Mouse (Mus musculus) limb, embryonic 10.5 days (tissue): Measurements from ENCODE around the gene Frmpd2. TPM values are rescaled to one million over a fixed set of nuclear protein-coding genes. Genes with fewer than 3 reads are reported as not detected.
A peak's percentile ranks its signal among the peaks of the same experiment; 100 is the strongest.

Source experiments
- DNase-seq: peaks from one replicate; pipeline ENCODE4 v3.0.0-alpha.2; 2017; ENCODE audit warnings: low spot score
- H3K27ac ChIP-seq: fragments of 300-500 bp; sonication (generic); 2 replicates; pipeline ENCODE4 v1.5.1; 2016; ENCODE audit warnings: mild to moderate bottlenecking
- H3K27me3 ChIP-seq: fragments of 300-500 bp; sonication (generic); 2 replicates; pipeline ENCODE4 v1.6.1; 2016; ENCODE audit warnings: low read depth, mild to moderate bottlenecking; ENCODE audit not compliant: poor library complexity, severe bottlenecking
- H3K36me3 ChIP-seq: fragments of 300-500 bp; sonication (generic); 2 replicates; pipeline ENCODE4 v1.6.1; 2016; ENCODE audit warnings: mild to moderate bottlenecking, moderate library complexity
- H3K4me1 ChIP-seq: fragments of 300-500 bp; sonication (generic); 2 replicates; pipeline ENCODE4 v1.6.1; 2016
- H3K4me3 ChIP-seq: fragments of 300-500 bp; sonication (generic); 2 replicates; pipeline ENCODE4 v1.5.1; 2016; ENCODE audit warnings: mild to moderate bottlenecking, moderate library complexity
- H3K9me3 ChIP-seq: fragments of 300-500 bp; sonication (generic); replicated peaks from 2 replicates; pipeline ENCODE4 v1.6.1; 2016; ENCODE audit warnings: mild to moderate bottlenecking
- WGBS: fragments of 180-500 bp; shearing (Covaris S2); methylation state at CpG from one replicate; pipeline ENCODE4 v1.1.7; 2016; 5-methylcytosine and 5-hydroxymethylcytosine counted together
- polyA plus RNA-seq: library from polyadenylated mRNA; unstranded; fragments of >200 nt; fragmentation: Nextera tagmentation; extraction: Ambion mirVana; gene quantifications from 2 replicates; pipeline ENCODE4 v1.2.1, GENCODE M21; 2016

Gene Frmpd2
- polyA plus RNA-seq, 1 experiment from 2014 or later = not detected

- no peaks in the 10 kb centered on the region for H3K9me3 ChIP-seq
- no peak for DNase-seq
- no peak overlapping the region for H3K4me3 ChIP-seq
- H3K36me3 ChIP-seq = no peaks in the 10 kb centered on the region
- peaks cover 2% of the 10 kb centered on the region; the same call in 1 of the 2 replicates for H3K4me1 ChIP-seq
- 69% methylated on average over 7 of the region's 7 CpGs for WGBS
- H3K27ac ChIP-seq = no peak overlapping the region
- H3K27me3 ChIP-seq = no peaks in the 10 kb centered on the region
Measured at GRCm38 (mm10) chr14:33579771-33580484, 108.4 kb downstream of the Frmpd2 start.

- peak; percentile 44 for DNase-seq
Measured at GRCm38 (mm10) chr14:33588951-33589350, 117.5 kb downstream of the Frmpd2 start, which contains the start of gene Ptpn20. TSS of gene Ptpn20 (plus strand) at chr14:33589207.

GRCm38 (mm10) chr14:33598376-33599130 lies 127.1 kb downstream of the Frmpd2 start:
- no peak overlapping the region for H3K27ac ChIP-seq
- H3K36me3 ChIP-seq = no peaks in the 10 kb centered on the region
- H3K27me3 ChIP-seq = no peaks in the 10 kb centered on the region
- H3K4me3 ChIP-seq = no peak overlapping the region
- 92% methylated on average over 9 of the region's 9 CpGs for WGBS
- H3K9me3 ChIP-seq = no peaks in the 10 kb centered on the region
- DNase-seq = no peak
- no peaks in the 10 kb centered on the region for H3K4me1 ChIP-seq

More at GRCm38 (mm10) chr14:33588951-33589350, 117.5 kb downstream of the Frmpd2 start, which contains the start of gene Ptpn20:
- Histone ChIP-seq H3K9me3 (no peaks in the 10 kb centered on the region), H3K27ac (no peak within 1 kb of the TSS), H3K27me3 (no peaks in the 10 kb centered on the region), H3K4me3 (no peak within 1 kb of the TSS), H3K4me1 (0 out of 2 replicates have a peak, but pooled peaks cover 3% of the 10 kb centered on the region), H3K36me3 (no peaks in the 10 kb centered on the region)
- WGBS = 63% methylated on average over 14 of the region's 14 CpGs

DNA sequence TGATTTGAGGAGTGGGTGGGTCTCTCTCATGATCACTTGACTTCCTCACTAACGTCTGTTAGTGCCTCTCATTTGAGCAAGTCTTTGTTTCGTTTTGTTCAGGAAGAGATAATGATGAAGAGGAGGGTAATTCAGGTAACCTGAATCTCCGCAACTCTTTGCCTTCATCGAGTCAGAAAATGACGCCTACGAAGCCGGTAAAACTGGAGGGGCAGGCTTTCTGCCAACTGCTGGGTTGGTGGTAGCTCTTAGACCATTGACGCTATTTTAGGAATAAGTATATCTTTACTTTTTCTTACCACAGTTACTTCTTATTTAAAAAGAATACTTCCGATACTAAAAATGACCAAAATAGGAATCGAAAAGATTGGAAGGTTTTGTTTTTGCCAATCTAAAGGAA lies 135.9 kb downstream of the Frmpd2 start:
- WGBS = 86% methylated on average over 10 of the region's 10 CpGs
- no peaks in the 10 kb centered on the region for H3K27me3 ChIP-seq
- DNase-seq = no peak
- no peak overlapping the region for H3K27ac ChIP-seq
- no peaks in the 10 kb centered on the region for H3K9me3 ChIP-seq
- H3K4me3 ChIP-seq = no peak overlapping the region
- no peaks in the 10 kb centered on the region for H3K36me3 ChIP-seq
- peaks cover 3% of the 10 kb centered on the region; the same call in 1 of the 2 replicates for H3K4me1 ChIP-seq

Other genes starting within 250 kb of the Frmpd2 start
- 21.7 and 24.6 TPM in 2 replicates for gene Mapk8, start 24.5 kb upstream of the Frmpd2 start, polyA plus RNA-seq
- 0.08 TPM in 1 of 2 replicates, not detected in the other for gene Ptpn20, start 117.5 kb downstream of the Frmpd2 start, polyA plus RNA-seq